Mouse (Mus musculus): ENCODE results near the gene Pde10a.

Gene Pde10a

GRCm38 (mm10) chr17:8843941-8844340 lies 318.8 kb downstream of the Pde10a start:
- DNase-seq (ENCODE audit: low spot score) = no peak

GRCm38 (mm10) chr17:8846506-8846905 lies 321.3 kb downstream of the Pde10a start:
- DNase-seq (ENCODE audit: low spot score) = no peak

GRCm38 (mm10) chr17:8847558-8847957 lies 322.4 kb downstream of the Pde10a start:
- DNase-seq (ENCODE audit: low spot score) = no peak

- DNase-seq (ENCODE audit: low spot score) = no peak
These were observed 326.7 kb downstream of the Pde10a start for GRCm38 (mm10) chr17:8851846-8852245.

- DNase-seq (ENCODE audit: low spot score) = peak; percentile 67
These were observed 331.5 kb downstream of the Pde10a start for GRCm38 (mm10) chr17:8856430-8857371.

- no peak for DNase-seq (ENCODE audit: low spot score)
These were observed 333.7 kb downstream of the Pde10a start for GRCm38 (mm10) chr17:8858636-8859421.

- no peak for DNase-seq (ENCODE audit: low spot score)
These were observed 334.3 kb downstream of the Pde10a start for GRCm38 (mm10) chr17:8859489-8859888.

- DNase-seq (ENCODE audit: low spot score) = no peak
These were observed 339.7 kb downstream of the Pde10a start for GRCm38 (mm10) chr17:8864638-8865497.

GRCm38 (mm10) chr17:8867331-8868237 lies 342.4 kb downstream of the Pde10a start:
- no peak for DNase-seq (ENCODE audit: low spot score)

- no peak for DNase-seq (ENCODE audit: low spot score)
These were observed 344.1 kb downstream of the Pde10a start for GRCm38 (mm10) chr17:8869287-8869686.

GRCm38 (mm10) chr17:8870848-8871247 lies 345.7 kb downstream of the Pde10a start:
- no peak for DNase-seq (ENCODE audit: low spot score)

GRCm38 (mm10) chr17:8871396-8871795 lies 346.2 kb downstream of the Pde10a start:
- no peak for DNase-seq (ENCODE audit: low spot score)

- peak; percentile 23 for DNase-seq (ENCODE audit: low spot score)
These were observed 346.9 kb downstream of the Pde10a start for GRCm38 (mm10) chr17:8871997-8872593.

- DNase-seq (ENCODE audit: low spot score) = no peak
These were observed 347.4 kb downstream of the Pde10a start for GRCm38 (mm10) chr17:8872611-8873010.

- DNase-seq (ENCODE audit: low spot score) = no peak
These were observed 352.9 kb downstream of the Pde10a start for GRCm38 (mm10) chr17:8878056-8878455.

- DNase-seq (ENCODE audit: low spot score) = no peak
These were observed 356.5 kb downstream of the Pde10a start for GRCm38 (mm10) chr17:8881711-8882110.

- DNase-seq (ENCODE audit: low spot score) = no peak
These were observed 359.5 kb downstream of the Pde10a start for GRCm38 (mm10) chr17:8884691-8885090.

GRCm38 (mm10) chr17:8885830-8886229 lies 360.7 kb downstream of the Pde10a start:
- no peak for DNase-seq (ENCODE audit: low spot score)

- no peak for DNase-seq (ENCODE audit: low spot score)
These were observed 362.9 kb downstream of the Pde10a start for GRCm38 (mm10) chr17:8888105-8888504.

- DNase-seq (ENCODE audit: low spot score) = no peak
These were observed 363.5 kb downstream of the Pde10a start for GRCm38 (mm10) chr17:8888639-8889038.
